Mouse (Mus musculus) forebrain, embryonic 11.5 days (tissue): ENCODE data around the gene Dpf1. TPM values are rescaled to one million over a fixed set of nuclear protein-coding genes. Genes with fewer than 3 reads are reported as not detected.
A peak's percentile ranks its signal among the peaks of the same experiment; 100 is the strongest.

ENCODE experiments used
- ATAC-seq: fragments of 200-750 bp; cut with Nextera tagmentation; replicated peaks from 2 replicates; pipeline ENCODE4 v1.8.0; 2017; ENCODE audit warnings: moderate TSS enrichment; ENCODE audit not compliant: low FRiP score
- DNase-seq: peaks from one replicate; pipeline ENCODE4 v3.0.0-alpha.2; 2017; ENCODE audit warnings: low spot score
- H3K27ac ChIP-seq: fragments of 300-500 bp; sonication (generic); 2 replicates; pipeline ENCODE4 v1.5.1; 2014; ENCODE audit warnings: low read depth, low read length
- H3K27me3 ChIP-seq: fragments of 300-500 bp; sonication (generic); 2 replicates; pipeline ENCODE4 v1.6.1; 2014; ENCODE audit warnings: mild to moderate bottlenecking, low read length, mixed read lengths; ENCODE audit not compliant: control insufficient read depth, insufficient read depth
- H3K36me3 ChIP-seq: fragments of 300-500 bp; sonication (generic); 2 replicates; pipeline ENCODE4 v1.6.1; 2014; ENCODE audit warnings: mild to moderate bottlenecking, low read length, moderate library complexity, mixed read lengths; ENCODE audit not compliant: control insufficient read depth, insufficient read depth
- H3K4me1 ChIP-seq: fragments of 300-500 bp; sonication (generic); replicated peaks from 2 replicates; pipeline ENCODE4 v1.6.1; 2014; ENCODE audit warnings: low read length, mixed read lengths; ENCODE audit not compliant: control insufficient read depth, insufficient read depth
- H3K4me2 ChIP-seq: fragments of 300-500 bp; sonication (generic); 2 replicates; pipeline ENCODE4 v1.6.1; 2014; ENCODE audit warnings: low read depth, mild to moderate bottlenecking, low read length, moderate library complexity, mixed read lengths; ENCODE audit not compliant: severe bottlenecking
- H3K4me3 ChIP-seq: fragments of 300-500 bp; sonication (generic); 2 replicates; pipeline ENCODE4 v1.5.1; 2014; ENCODE audit warnings: low read depth, low read length
- H3K9ac ChIP-seq: fragments of 300-500 bp; sonication (generic); 2 replicates; pipeline ENCODE4 v1.6.1; 2014; ENCODE audit warnings: low read length
- H3K9me3 ChIP-seq: fragments of 300-500 bp; sonication (generic); 2 replicates; pipeline ENCODE4 v1.6.1; 2016; ENCODE audit warnings: low read length, mixed read lengths; ENCODE audit not compliant: control insufficient read depth
- WGBS: fragments of 180-500 bp; shearing (Covaris S2); extraction: QIAGEN DNeasy Blood & Tissue Kit; methylation state at CpG from one replicate; pipeline ENCODE4 v1.1.7; 2014; 5-methylcytosine and 5-hydroxymethylcytosine counted together
- polyA plus RNA-seq: library from polyadenylated mRNA; unstranded; fragments of >200 nt; fragmentation: Nextera tagmentation; extraction: Ambion mirVana; gene quantifications from 2 replicates; pipeline ENCODE4 v1.2.1, GENCODE M21; 2014

Gene Dpf1
- polyA plus RNA-seq, 1 experiment from 2014 or later = 76.0 TPM

DNA sequence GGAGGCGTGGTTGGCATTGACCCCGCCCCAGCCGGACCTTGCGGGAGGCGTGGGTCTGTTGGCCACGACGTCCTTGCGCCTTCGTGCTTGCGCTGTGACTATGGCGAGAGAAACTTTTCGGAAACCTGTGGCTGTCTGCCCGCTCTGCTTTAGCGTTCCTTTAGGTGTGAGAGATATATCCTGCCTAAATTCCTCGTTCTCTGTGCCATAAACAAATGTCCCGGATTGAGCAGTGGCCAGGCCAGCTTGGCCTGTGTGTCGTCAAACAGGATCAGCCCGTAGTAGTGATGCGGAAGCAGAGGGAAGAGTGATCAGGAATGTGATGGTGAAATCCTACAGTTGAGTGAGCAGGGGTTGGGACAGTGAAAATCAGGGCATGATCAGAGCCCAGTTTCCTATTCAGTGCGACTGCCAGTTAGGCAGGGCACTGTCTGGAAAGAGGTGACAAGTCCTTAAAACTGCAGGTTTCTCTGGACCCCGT is 21.6 kb upstream of the Dpf1 start:
- 8% methylated on average over 21 of the region's 21 CpGs for WGBS
- peak overlapping the region; percentile 98 for H3K4me2 ChIP-seq
- no peak for DNase-seq
- H3K27ac ChIP-seq = no peak overlapping the region
- 0 out of 2 replicates have a peak, but pooled peaks have one; percentile 2 for ATAC-seq
- H3K36me3 ChIP-seq = no peaks in the 10 kb centered on the region
- peak overlapping the region; percentile 62 for H3K9ac ChIP-seq
- H3K4me3 ChIP-seq = peak overlapping the region; percentile 56
- no peaks in the 10 kb centered on the region for H3K9me3 ChIP-seq
- peaks cover 7% of the 10 kb centered on the region for H3K4me1 ChIP-seq
- peaks cover 20% of the 10 kb centered on the region for H3K27me3 ChIP-seq

DNA sequence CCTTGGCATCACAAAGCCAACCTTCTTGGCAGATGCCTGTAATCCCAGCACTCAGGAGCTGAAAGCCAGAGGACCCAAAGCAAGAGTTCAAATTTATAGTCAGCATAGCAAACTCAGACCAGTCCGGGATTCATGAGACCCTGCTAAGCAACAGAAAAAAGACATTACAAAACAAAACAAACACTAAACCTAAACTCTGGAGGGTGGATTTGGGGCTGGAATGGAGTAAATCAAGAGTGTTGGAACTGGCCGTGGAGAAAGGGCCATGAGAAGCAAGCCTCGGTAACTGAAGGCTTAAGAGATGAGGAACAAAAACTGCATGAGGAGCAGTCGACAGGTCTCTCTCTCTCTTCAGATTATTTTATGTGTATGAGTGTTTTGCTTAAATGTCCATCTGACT is 19.9 kb upstream of the Dpf1 start:
- H3K9ac ChIP-seq = no peak overlapping the region
- H3K9me3 ChIP-seq = no peaks in the 10 kb centered on the region
- peaks cover 22% of the 10 kb centered on the region for H3K27me3 ChIP-seq
- H3K27ac ChIP-seq = no peak overlapping the region
- no peak overlapping the region for H3K4me2 ChIP-seq
- no peak for ATAC-seq
- peaks cover 7% of the 10 kb centered on the region for H3K4me1 ChIP-seq
- 88% methylated on average over 4 of the region's 4 CpGs for WGBS
- H3K36me3 ChIP-seq = no peaks in the 10 kb centered on the region
- no peak overlapping the region for H3K4me3 ChIP-seq
- no peak for DNase-seq

DNA sequence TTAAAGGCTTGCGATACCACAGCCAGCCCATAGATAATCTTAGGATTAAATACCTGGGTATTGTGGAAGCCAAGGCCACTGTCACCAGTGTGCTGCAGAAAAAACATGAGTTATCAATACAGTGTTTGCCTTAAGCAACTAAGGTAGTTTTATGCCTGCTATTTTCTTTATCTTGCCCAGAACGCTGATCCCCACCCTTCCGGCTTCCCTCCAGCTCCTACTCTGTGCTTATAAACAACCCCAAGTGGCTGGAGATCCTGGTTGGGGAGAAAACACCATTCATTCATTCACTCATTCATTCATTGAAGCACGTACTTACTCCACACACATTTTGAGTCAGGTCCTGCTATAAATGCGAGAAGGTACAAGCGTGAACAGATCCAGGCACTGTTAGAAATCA is 19.2 kb upstream of the Dpf1 start:
- Histone ChIP-seq H3K4me3 (no peak overlapping the region), H3K9me3 (no peaks in the 10 kb centered on the region), H3K4me2 (no peak overlapping the region), H3K9ac (no peak overlapping the region), H3K27ac (no peak overlapping the region), H3K36me3 (no peaks in the 10 kb centered on the region), H3K4me1 (peaks cover 10% of the 10 kb centered on the region), H3K27me3 (peaks cover 26% of the 10 kb centered on the region)
- no peak for DNase-seq
- no peak for ATAC-seq
- WGBS = 96% methylated on average over 6 of the region's 6 CpGs

DNA sequence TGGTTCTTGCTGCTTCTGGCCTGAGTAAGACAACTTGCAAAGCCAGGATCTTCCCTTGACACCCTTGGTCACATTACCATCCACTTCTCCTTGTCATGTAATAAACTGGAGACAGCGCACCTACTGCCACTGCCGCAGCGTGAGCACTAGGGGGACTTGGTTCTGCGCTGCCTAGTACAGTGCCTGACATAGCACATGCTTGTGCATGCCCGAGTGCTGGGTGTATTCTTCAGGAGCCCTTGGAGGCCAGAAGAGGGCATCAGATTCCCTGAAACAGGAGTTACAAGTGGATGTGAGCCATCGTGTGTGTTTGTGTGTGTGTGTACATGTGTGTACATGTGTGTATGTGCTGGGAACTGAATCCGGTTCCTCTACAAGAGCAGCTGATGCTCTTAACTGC is 16.3 kb upstream of the Dpf1 start:
- Histone ChIP-seq H3K4me2 (no peak overlapping the region), H3K4me3 (no peak overlapping the region), H3K9ac (no peak overlapping the region), H3K9me3 (no peaks in the 10 kb centered on the region), H3K36me3 (no peaks in the 10 kb centered on the region), H3K27ac (no peak overlapping the region), H3K4me1 (peaks cover 12% of the 10 kb centered on the region), H3K27me3 (peaks cover 12% of the 10 kb centered on the region)
- WGBS = 88% methylated on average over 7 of the region's 7 CpGs
- DNase-seq (no peak), ATAC-seq (no peak)

- Histone ChIP-seq H3K4me2 (no peak overlapping the region), H3K4me1 (peaks cover 13% of the 10 kb centered on the region), H3K9me3 (no peaks in the 10 kb centered on the region), H3K9ac (no peak overlapping the region), H3K36me3 (no peaks in the 10 kb centered on the region), H3K27me3 (peaks cover 9% of the 10 kb centered on the region), H3K27ac (no peak overlapping the region), H3K4me3 (no peak overlapping the region)
- ATAC-seq = no peak
- no peak for DNase-seq
- WGBS = 84% methylated on average over 2 of the region's 2 CpGs
These were observed 15.7 kb upstream of the Dpf1 start for GRCm38 (mm10) chr7:29288079-29288478.

GRCm38 (mm10) chr7:29288942-29289638 is 14.7 kb upstream of the Dpf1 start, which contains the start of gene Ppp1r14a:
Gene Ppp1r14a (plus strand): TSS chr7:29289308.
- Histone ChIP-seq H3K27ac (no peak within 1 kb of the TSS), H3K36me3 (no peaks in the 10 kb centered on the region), H3K4me2 (peak within 1 kb of the TSS; percentile 91), H3K27me3 (peaks cover 9% of the 10 kb centered on the region), H3K9me3 (no peaks in the 10 kb centered on the region), H3K4me3 (peak within 1 kb of the TSS; percentile 49), H3K4me1 (peaks cover 17% of the 10 kb centered on the region), H3K9ac (peak within 1 kb of the TSS; percentile 66)
- DNase-seq = peak; percentile 93
- 1% methylated on average over 58 of the region's 59 CpGs for WGBS
- ATAC-seq = peak; percentile 43; the same call in 1 of the 2 replicates

DNA sequence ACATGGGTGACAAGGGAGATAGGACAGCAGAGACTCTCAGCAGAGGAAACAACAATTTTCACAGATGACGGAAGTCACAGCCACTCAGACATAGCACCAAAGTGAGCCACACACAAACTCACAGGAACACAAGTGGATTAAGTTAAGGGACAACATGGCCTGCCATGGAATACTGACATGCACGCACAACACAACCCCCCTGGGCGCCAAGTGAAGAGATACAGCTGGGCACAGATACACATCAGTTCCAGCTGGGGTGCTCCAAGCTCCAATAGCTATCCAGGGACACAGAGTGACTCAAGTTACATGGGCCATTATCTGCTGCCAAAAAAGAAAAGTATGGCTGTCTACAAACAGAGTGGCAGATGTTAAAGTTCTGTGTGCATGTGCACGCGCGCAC is 13.9 kb upstream of the Dpf1 start:
- Histone ChIP-seq H3K4me1 (peaks cover 17% of the 10 kb centered on the region), H3K36me3 (no peaks in the 10 kb centered on the region), H3K4me2 (peak overlapping the region; percentile 91; the same call in 1 of the 2 replicates), H3K27ac (no peak overlapping the region), H3K9ac (no peak overlapping the region), H3K27me3 (peaks cover 9% of the 10 kb centered on the region), H3K9me3 (no peaks in the 10 kb centered on the region), H3K4me3 (peak overlapping the region; percentile 49)
- 84% methylated on average over 6 of the region's 6 CpGs for WGBS
- DNase-seq = no peak
- ATAC-seq = no peak

- Histone ChIP-seq H3K27me3 (peaks cover 9% of the 10 kb centered on the region), H3K4me3 (no peak overlapping the region), H3K9me3 (no peaks in the 10 kb centered on the region), H3K27ac (peak overlapping the region; percentile 51), H3K4me1 (peaks cover 17% of the 10 kb centered on the region), H3K9ac (peak overlapping the region; percentile 35), H3K4me2 (no peak overlapping the region), H3K36me3 (no peaks in the 10 kb centered on the region)
- WGBS = 37% methylated on average over 11 of the region's 11 CpGs
- ATAC-seq (0 out of 2 replicates have a peak, but pooled peaks have one; percentile 3), DNase-seq (no peak)
These were observed 12.9 kb upstream of the Dpf1 start for GRCm38 (mm10) chr7:29290691-29291485.
